Mouse (Mus musculus): ENCODE results near the gene Vipr1.

DNA sequence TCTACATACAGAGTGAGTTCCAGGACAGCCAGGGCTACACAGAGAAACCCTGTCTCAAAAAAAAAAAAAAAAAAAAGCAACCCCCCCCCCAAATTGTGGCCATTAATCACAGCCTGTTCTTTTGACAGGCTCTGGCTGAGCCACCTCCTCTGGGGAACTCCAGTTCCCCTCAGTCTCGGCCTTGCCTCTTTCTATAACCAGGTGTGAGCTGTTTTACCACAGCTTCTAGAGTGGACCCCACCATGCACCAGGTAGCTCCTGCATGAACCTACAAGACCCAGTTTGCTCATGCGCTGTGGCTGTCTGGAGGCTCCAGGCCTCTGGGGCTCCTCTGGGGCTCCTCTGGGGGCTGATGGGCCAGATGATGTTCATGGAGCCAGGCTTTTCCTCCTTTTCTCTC is 33.0 kb downstream of the Vipr1 start:
- TF ChIP-seq POLR2A (IDR thresholded peaks at IDR 0.05; ENCODE audit: borderline replicate concordance, extremely low read depth, low read depth, low read length) (no peak), CTCF (IDR thresholded peaks at IDR 0.05; ENCODE audit: insufficient read depth, low read length) (no peak)
